Mouse (Mus musculus): ENCODE results near the gene Ppp1r9b. TPM values are rescaled to one million over a fixed set of nuclear protein-coding genes. Genes with fewer than 3 reads are reported as not detected.
"Not testable (repeated sequence)": the region's sequence is repeated elsewhere in the genome, so short reads cannot be mapped to it uniquely, and the experiment has no call there.

The Ppp1r9b gene
- total and polyA plus RNA-seq, 2 experiments: 2.6 to 3.6 TPM

DNA sequence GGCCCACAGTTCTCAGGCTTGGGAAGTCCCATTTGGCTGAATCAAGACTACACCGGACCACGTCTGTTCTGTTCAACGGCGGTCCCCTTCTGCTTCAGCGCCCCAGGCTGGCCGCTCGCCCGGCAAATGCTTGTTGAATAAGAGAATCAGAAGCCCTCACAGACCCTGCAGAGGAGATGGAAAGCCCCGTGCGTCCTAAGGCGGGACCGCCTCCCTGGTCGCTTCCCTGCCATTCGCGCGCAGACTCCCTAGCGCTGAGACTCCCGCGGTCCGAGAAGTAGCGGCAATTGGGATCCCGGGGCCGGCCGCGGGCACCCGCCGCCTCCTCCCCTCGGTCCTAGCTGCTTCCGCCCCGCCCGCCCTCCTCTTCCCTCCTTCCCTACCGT is 18.8 kb downstream of the Ppp1r9b start, which contains the start of gene Samd14:
Gene Samd14, plus strand, starts transcription at position 251 of the 386 bp plus-strand sequence.
- TF ChIP-seq CTCF (IDR thresholded peaks at IDR 0.05; ENCODE audit: low read depth, low read length) (no peak), POLR2A (IDR thresholded peaks at IDR 0.05; ENCODE audit: extremely low read depth, insufficient read depth, low read length) (no peak)
- Histone ChIP-seq H3K4me1 (ENCODE audit: control insufficient read depth, insufficient read depth, low read length) (0 out of 2 replicates have a peak, but pooled peaks cover 3% of the 10 kb centered on the region), H3K36me3 (ENCODE audit: control insufficient read depth, insufficient read depth, low read length) (no peaks in the 10 kb centered on the region), H3K4me3 (ENCODE audit: insufficient read depth, low read depth, low read length) (peak within 1 kb of the TSS; percentile 43), H3K79me2 (ENCODE audit: control insufficient read depth, insufficient read depth, low read length) (no peaks in the 10 kb centered on the region), H3K27ac (replicated peaks; ENCODE audit: insufficient read depth, low read depth, low read length) (no peak within 1 kb of the TSS), H3K27me3 (ENCODE audit: control insufficient read depth, insufficient read depth, low read length) (peaks cover 6% of the 10 kb centered on the region; the same call in 1 of the 2 replicates), H3K9ac (ENCODE audit: low read depth, low read length) (peak within 1 kb of the TSS; percentile 12; the same call in 1 of the 2 replicates)
- under 1% methylated on average over 27 of the region's 32 CpGs for WGBS
- no peak for DNase-seq (ENCODE audit: extremely low read depth, low read depth, low spot score)

DNA sequence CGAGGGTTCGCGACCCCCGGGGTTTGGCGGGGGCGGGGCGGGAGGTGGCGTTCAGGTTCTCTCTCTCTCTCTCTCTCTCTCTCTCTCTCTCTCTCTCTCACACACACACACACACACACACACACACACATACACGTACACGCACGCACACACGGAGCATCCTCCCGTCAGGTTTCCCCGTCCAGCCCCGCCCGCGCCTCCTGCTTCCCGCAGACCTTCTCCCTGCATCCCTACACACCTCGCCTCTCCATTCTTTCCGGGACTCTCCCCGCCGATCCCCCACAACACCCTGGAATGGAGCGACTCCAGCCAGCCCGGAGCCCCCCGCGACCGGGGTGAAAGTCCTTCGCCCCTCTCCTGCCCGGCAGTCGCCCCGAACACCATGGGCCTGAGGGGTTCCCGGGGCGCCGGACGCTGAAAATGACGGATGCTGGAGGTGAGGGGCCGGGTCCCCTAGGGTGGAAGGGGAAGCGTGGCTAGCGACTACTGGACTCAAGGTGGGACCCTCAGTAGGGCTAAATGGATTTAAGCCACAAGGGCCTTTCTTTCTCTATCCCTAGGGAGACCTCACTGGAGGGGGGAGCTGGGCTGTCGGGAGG is 19.4 kb downstream of the Ppp1r9b start:
- peak overlapping the region; percentile 43; the same call in 1 of the 2 replicates for H3K4me3 ChIP-seq (ENCODE audit: insufficient read depth, low read depth, low read length)
- 10% methylated on average over 27 of the region's 40 CpGs for WGBS
- no peaks in the 10 kb centered on the region for H3K79me2 ChIP-seq (ENCODE audit: control insufficient read depth, insufficient read depth, low read length)
- no peaks in the 10 kb centered on the region for H3K36me3 ChIP-seq (ENCODE audit: control insufficient read depth, insufficient read depth, low read length)
- peaks cover 6% of the 10 kb centered on the region; the same call in 1 of the 2 replicates for H3K27me3 ChIP-seq (ENCODE audit: control insufficient read depth, insufficient read depth, low read length)
- 0 out of 2 replicates have a peak, but pooled peaks cover 3% of the 10 kb centered on the region for H3K4me1 ChIP-seq (ENCODE audit: control insufficient read depth, insufficient read depth, low read length)
- H3K9ac ChIP-seq (ENCODE audit: low read depth, low read length): no peak overlapping the region
- DNase-seq (ENCODE audit: extremely low read depth, low read depth, low spot score): no peak
- H3K27ac ChIP-seq (replicated peaks; ENCODE audit: insufficient read depth, low read depth, low read length): no peak overlapping the region
- TF ChIP-seq CTCF (IDR thresholded peaks at IDR 0.05; ENCODE audit: low read depth, low read length): no peak
- no peak for TF ChIP-seq POLR2A (IDR thresholded peaks at IDR 0.05; ENCODE audit: extremely low read depth, insufficient read depth, low read length)

- H3K4me1 ChIP-seq (ENCODE audit: control insufficient read depth, insufficient read depth, low read length); H3K9ac ChIP-seq (ENCODE audit: low read depth, low read length); DNase-seq (ENCODE audit: extremely low read depth, low read depth, low spot score); H3K27ac ChIP-seq (replicated peaks; ENCODE audit: insufficient read depth, low read depth, low read length); H3K79me2 ChIP-seq (ENCODE audit: control insufficient read depth, insufficient read depth, low read length); H3K4me3 ChIP-seq (ENCODE audit: insufficient read depth, low read depth, low read length); H3K36me3 ChIP-seq (ENCODE audit: control insufficient read depth, insufficient read depth, low read length); H3K27me3 ChIP-seq (ENCODE audit: control insufficient read depth, insufficient read depth, low read length): not testable (repeated sequence)
- 50% methylated on average over 4 of the region's 4 CpGs for WGBS
Observed at GRCm38 (mm10) chr11:95010841-95011403, 20.1 kb downstream of the Ppp1r9b start.

DNA sequence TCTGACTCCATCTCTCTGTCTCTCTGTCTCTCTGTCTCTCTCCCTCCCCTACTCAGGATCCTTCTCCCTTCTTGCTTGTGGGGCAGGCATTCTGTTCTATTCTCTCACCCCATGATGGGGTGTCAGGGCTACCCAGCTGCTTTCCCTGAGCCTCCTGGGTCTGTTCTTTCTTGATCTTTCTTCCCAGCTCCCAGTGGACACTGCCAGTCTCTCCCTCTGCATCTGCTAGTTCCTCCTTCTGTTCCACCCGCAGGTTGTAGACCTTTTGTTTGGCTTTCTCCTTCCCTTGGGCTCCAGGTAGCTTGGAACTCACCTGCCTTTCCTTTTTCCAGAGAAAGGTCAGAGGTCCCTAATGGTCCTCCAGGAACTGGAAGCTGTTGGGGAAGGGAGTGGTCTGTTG is 20.6 kb downstream of the Ppp1r9b start:
- Histone ChIP-seq H3K36me3 (ENCODE audit: control insufficient read depth, insufficient read depth, low read length) (no peaks in the 10 kb centered on the region), H3K9ac (ENCODE audit: low read depth, low read length) (no peak overlapping the region), H3K79me2 (ENCODE audit: control insufficient read depth, insufficient read depth, low read length) (no peaks in the 10 kb centered on the region), H3K4me3 (ENCODE audit: insufficient read depth, low read depth, low read length) (no peak overlapping the region), H3K27ac (replicated peaks; ENCODE audit: insufficient read depth, low read depth, low read length) (no peak overlapping the region), H3K27me3 (ENCODE audit: control insufficient read depth, insufficient read depth, low read length) (peaks cover 6% of the 10 kb centered on the region; the same call in 1 of the 2 replicates), H3K4me1 (ENCODE audit: control insufficient read depth, insufficient read depth, low read length) (0 out of 2 replicates have a peak, but pooled peaks cover 3% of the 10 kb centered on the region)
- 39% methylated on average over 1 of the region's 1 CpGs for WGBS
- no peak for TF ChIP-seq CTCF (IDR thresholded peaks at IDR 0.05; ENCODE audit: low read depth, low read length)
- no peak for TF ChIP-seq POLR2A (IDR thresholded peaks at IDR 0.05; ENCODE audit: extremely low read depth, insufficient read depth, low read length)
- DNase-seq (ENCODE audit: extremely low read depth, low read depth, low spot score): no peak

GRCm38 (mm10) chr11:95012075-95012474 is 21.2 kb downstream of the Ppp1r9b start:
- Histone ChIP-seq H3K79me2 (ENCODE audit: control insufficient read depth, insufficient read depth, low read length) (no peaks in the 10 kb centered on the region), H3K27ac (replicated peaks; ENCODE audit: insufficient read depth, low read depth, low read length) (no peak overlapping the region), H3K36me3 (ENCODE audit: control insufficient read depth, insufficient read depth, low read length) (no peaks in the 10 kb centered on the region), H3K4me3 (ENCODE audit: insufficient read depth, low read depth, low read length) (no peak overlapping the region), H3K9ac (ENCODE audit: low read depth, low read length) (no peak overlapping the region), H3K27me3 (ENCODE audit: control insufficient read depth, insufficient read depth, low read length) (peaks cover 6% of the 10 kb centered on the region; the same call in 1 of the 2 replicates), H3K4me1 (ENCODE audit: control insufficient read depth, insufficient read depth, low read length) (no peaks in the 10 kb centered on the region)
- no peak for DNase-seq (ENCODE audit: extremely low read depth, low read depth, low spot score)
- TF ChIP-seq POLR2A (IDR thresholded peaks at IDR 0.05; ENCODE audit: extremely low read depth, insufficient read depth, low read length): no peak
- no peak for TF ChIP-seq CTCF (IDR thresholded peaks at IDR 0.05; ENCODE audit: low read depth, low read length)
- 40% methylated on average over 3 of the region's 3 CpGs for WGBS

GRCm38 (mm10) chr11:95012487-95012886 is 21.7 kb downstream of the Ppp1r9b start:
- TF ChIP-seq POLR2A (IDR thresholded peaks at IDR 0.05; ENCODE audit: extremely low read depth, insufficient read depth, low read length): no peak
- TF ChIP-seq CTCF (IDR thresholded peaks at IDR 0.05; ENCODE audit: low read depth, low read length): no peak
- no peak overlapping the region for H3K9ac ChIP-seq (ENCODE audit: low read depth, low read length)

More at GRCm38 (mm10) chr11:95012487-95012886, 21.7 kb downstream of the Ppp1r9b start:
- Histone ChIP-seq H3K4me1 (ENCODE audit: control insufficient read depth, insufficient read depth, low read length) (no peaks in the 10 kb centered on the region), H3K36me3 (ENCODE audit: control insufficient read depth, insufficient read depth, low read length) (no peaks in the 10 kb centered on the region), H3K27ac (replicated peaks; ENCODE audit: insufficient read depth, low read depth, low read length) (no peak overlapping the region), H3K79me2 (ENCODE audit: control insufficient read depth, insufficient read depth, low read length) (no peaks in the 10 kb centered on the region), H3K27me3 (ENCODE audit: control insufficient read depth, insufficient read depth, low read length) (peaks cover 6% of the 10 kb centered on the region; the same call in 1 of the 2 replicates), H3K4me3 (ENCODE audit: insufficient read depth, low read depth, low read length) (no peak overlapping the region)
- WGBS: 45% methylated on average over 3 of the region's 3 CpGs
- DNase-seq (ENCODE audit: extremely low read depth, low read depth, low spot score): no peak
